Mouse (Mus musculus): ENCODE results near the gene Apod.

The Apod gene

DNA sequence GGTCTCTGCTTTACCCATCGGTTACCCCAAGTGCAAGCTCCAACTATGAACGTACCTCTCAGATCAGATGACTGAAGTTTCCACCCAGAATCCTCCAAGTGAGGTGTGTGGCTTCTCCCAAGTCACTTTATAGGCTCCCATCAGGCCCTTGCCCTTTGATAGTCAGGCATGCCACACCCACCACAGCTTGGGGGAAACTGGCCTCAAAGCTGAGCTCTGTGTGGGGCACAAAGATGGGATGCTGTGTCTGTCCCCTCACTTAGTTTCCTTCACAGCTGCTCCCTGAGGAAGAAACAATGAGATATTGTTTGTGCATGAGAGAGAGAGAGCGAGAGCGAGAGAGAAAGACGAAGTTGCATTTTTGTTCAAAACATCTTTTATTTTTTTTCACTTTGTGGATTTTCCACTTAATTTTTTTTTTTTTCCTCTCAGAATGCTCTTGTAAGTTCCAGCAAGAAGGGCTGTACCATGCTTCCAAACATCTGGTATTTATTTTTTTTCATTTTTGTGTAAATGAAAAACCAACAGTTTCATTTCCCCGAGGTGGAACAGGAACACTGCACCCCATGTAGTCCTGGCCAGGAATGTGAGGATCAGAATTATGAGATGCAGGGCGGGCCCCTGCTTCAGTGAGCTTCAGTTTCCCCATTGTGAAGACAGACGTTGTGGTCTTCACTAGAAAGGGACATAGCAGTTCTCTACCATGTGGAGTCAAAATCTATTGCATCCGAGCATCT lies at the start of gene Apod:
Gene Apod (minus strand): TSS at position 312 of the 737 bp plus-strand sequence.
- WGBS, result 60% methylated on average over 9 of the region's 9 CpGs

DNA sequence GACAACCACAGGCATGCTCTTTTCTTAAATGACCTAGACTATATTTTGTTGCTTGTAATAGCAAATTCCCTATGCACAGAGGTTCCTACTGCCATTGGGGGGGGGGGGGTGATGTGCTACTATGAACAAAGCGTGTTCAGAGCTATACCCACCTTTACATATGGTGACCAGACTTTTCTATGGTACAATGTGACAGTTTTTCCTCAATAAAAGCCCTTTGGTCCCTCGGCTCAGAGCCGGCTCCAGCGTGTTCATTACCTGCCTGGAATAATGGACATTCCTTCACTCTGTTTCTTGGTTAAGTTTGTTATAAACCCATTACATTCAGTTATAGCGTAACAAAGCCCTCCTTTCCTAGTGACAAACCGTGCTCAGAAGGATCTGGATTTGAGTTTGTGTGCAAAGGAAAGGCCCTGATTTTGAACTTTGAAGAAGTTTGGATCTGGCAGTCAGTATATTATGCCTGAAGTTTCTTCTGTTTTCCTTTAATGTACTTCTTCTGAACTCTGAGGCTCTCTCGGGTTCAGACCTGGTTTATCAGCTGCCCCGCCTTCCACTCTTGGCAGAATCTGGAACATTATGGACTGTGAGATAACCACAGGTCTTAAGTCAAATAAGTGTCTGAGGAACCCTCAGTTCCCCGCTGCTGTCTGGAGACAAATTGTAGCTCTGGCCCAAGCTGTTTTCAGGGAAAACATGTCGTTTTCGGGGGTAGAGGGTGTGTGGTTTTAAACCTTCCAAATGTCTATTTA lies 49.3 kb upstream of the Apod start:
- 86% methylated on average over 11 of the region's 11 CpGs for WGBS

DNA sequence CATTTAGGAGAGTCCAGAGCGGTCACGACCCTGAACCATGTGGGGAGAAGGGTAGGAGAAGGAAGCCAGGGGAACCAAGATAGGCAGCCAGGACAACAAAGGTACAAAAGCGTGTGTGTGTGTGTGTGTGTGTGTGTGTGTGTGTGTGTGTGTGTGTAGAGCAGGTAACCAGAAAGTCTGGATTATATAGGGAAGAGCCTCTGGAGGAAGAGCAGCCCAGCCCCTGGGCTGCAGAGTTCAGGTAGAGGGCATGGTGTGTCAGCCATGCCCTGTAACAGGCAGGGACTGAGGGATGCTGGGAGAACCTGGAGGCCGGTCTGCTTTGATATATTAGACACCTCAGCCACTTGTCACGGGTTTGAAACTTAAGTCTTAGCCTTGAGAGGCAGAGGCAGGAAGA lies 44.9 kb upstream of the Apod start:
- WGBS, result 88% methylated on average over 5 of the region's 5 CpGs

DNA sequence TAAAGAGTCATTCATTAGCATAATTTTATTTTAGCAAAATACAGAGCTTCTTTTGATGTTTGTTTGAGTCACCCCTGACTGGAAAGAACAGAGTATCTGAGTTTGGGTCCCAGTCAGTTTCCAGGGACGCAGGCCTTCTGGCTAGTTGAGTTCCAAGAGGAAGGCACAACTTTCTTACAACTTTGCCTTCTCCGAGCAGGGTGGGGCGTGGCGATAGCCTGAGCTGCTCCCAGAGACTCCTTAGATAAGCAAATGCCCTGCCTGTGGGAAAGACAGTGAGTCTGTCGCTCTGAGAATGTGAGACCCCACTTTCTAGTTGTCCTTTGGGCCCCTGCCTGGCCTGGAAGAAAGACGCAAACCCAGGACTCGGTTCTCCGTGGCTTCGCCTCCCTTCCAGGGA lies 44.4 kb upstream of the Apod start:
- WGBS, result 68% methylated on average over 9 of the region's 9 CpGs

DNA sequence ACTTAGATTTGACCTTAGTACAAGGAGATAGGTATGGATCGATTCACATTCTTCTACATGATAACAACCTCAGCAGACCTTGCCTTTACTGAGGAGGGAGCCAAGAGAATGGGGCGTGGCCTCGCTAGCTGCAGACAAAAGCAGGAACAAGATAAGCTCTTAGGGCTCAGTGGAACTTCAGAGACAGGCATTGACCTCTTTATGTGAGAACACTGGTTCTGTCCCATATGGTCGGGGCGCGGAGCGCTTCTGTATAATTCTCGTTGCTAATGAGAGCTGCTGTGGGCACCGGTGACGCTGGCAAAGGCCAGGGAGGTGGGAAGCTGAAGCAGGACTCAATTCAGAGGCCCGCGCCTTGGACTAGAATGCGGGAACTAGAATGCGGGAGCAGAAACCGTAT lies 44.0 kb upstream of the Apod start:
- 60% methylated on average over 15 of the region's 15 CpGs for WGBS

DNA sequence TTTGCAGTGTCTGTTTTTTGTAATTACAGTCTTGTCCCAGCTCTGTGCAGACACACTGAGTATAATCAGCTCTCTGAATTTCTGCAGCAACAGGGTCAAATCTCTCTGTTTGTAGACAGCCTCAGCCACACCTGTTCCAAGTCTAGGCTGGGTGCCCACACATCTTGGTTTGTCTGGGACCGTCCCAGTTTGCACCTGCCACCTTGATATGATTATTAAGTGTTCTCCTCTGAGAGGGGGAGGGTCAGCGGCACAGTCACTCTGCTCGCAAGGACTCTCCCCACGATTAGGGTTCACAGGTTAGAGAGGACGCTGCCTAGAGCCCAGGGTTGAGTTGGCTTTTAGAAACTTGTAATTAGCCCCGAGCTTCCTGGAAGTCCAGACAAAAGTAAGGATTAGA lies 41.3 kb upstream of the Apod start:
- 70% methylated on average over 6 of the region's 6 CpGs for WGBS

DNA sequence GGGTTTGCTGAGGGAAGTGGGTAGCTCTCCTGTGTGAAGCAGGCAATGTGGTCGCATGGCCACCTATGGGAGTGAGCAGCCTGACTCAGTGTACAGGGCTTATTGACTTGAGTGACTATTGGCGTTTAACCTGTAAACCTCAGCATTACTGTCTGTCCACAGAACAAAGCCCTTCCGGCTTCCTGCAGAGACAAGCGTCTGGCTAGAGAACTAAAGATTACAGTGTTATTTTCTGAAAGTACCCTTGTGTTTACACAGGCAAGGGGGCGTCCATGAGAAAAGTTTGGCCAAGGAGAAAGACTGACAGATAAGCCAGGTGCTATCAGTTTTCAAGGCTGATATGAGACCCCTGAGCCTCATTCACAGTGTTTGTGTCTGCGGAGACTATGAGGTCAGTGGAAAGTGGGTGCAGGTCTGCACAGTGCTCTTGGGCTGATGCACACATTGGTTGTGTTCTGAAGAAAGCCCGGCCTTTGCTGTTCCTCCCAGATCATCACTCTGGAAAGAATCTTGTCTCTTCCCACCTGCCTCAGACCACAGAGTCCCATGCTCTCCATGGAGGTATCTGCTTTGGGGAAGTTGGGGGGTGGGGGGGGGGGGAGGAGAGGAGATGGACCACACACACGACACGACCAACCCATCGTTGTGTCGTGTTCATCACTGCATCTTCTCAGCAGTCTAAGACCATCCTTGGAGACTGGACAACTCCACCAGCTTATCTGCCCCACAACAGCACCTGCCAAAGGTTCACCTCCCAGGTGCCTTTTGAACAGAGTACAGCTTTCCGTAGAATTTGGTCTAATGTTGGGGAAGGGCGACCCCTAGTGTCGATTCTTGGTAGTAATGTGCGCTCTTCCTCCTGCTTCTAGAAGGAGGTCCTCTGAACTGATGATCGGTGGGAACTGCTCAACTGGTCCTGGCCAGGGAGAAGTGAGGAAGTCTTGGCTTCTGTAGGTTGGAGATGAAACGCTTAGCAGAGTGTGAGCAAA lies 40.0 kb upstream of the Apod start:
- 24% methylated on average over 17 of the region's 17 CpGs for WGBS

DNA sequence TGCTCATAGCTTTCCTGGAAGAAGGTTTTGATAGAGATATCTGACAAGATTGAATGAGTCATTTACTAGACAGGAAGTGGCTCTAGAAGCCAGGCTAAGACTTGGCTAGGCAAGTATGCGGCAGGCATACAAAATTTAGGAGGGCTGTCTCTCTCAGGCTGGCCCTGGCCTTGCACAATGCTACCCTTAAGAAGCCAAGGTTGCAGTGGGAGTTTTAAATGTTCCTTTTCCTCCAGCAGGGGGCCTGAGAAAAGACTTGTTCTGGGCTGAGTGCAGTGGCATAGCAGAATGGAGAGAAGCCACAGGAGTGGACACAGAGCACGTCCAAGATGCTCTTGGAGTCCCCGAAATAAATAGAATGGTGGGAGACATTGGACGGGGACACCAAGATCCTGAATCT lies 38.4 kb upstream of the Apod start:
- 68% methylated on average over 4 of the region's 4 CpGs for WGBS

DNA sequence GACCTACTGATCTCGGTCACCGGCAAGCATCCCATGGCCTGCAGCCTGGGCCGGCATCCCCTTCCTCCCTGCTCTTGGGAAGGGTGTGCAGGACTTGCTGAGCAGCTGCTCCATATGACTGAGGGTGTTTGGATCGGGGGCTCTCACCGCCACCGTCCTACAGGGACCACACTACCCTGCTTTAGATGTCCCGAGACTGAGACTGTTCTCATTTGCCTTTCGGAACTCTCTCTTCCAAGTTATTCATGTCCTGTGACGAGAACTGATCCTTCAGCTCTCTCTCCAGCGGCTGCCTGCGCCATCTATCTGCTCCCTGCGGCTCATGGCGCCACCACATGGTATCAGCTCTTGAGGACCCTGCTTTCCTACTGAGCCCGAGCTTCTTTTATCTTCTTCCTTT lies 33.0 kb upstream of the Apod start:
- WGBS, result 5% methylated on average over 14 of the region's 14 CpGs

DNA sequence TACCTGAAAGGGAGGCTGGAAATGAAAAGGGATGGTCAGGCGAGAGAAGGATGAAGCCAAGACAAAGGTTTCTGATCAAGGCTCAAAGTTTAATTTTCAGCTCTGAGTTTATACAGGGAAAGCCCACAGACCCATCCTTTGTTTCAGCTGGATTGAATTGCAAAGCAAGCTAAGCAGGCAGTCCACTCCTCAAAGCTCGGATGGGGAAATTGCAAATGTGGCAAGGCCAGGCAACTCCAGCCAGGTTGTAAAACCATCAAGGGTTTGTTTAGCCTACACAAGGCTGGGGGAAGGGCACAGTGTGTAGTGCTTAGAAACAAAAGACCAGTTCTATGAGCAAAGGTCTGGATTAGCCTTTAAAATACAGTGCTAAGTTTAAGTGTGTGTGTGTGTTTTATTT lies 28.4 kb upstream of the Apod start:
- 68% methylated on average over 2 of the region's 2 CpGs for WGBS

DNA sequence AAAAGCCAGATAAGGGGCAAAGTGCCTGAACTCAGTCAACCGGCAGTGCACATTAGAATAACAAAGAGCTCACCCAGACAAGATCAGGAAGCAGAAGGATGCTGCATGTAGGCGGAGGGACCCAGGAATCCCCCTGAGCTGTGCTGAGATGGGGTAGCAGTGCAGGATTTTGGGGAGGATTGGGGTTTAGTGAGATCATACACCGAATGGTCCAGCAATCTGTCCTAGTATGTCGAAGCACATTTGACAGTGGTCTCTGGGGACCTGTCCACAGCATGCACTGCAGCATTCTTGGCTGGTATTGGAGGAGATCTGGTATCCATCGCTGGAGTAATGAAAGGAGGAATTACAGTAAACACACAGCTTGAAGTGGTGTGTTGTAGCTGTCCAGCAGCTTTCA lies 27.9 kb upstream of the Apod start:
- 62% methylated on average over 5 of the region's 5 CpGs for WGBS

DNA sequence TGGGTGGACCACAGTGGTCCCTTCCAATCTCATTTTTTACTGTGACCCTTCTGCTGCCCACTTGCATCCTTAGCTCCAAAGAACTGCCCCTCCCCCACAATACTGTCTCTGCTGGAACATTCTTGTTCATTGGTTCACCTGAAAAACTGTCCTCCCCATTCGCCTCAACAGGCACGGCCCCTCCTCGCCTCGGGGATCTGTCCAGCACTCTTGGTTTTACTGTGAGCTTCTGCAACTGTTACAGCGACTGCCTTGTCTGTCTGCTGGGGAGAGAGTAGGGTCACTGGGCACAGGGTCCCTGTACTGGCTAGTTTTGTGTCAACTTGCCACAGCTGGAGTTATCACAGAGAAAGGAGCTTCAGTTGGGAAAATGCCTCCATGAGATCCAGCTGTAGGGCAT lies 24.7 kb upstream of the Apod start:
- 75% methylated on average over 5 of the region's 5 CpGs for WGBS

DNA sequence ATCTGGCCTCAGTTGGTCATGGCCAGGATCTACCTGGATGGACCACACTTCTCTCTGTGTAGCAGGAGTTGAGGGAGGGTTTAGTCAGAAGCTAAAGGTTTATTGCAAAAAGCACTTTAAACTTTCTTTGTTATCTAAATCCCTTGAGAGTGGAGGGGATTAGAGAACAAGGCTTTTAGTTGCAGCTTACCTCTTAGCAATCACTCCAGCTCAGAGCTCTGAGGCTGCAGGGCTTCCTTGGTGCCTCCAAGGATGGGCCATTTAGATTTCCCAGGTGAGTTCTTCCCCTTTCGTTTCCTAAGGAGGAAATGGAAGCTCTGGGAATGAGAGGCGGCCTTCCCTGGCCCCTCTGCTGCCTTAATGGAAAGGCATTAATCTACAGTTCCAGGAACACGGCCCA lies 23.3 kb upstream of the Apod start:
- WGBS, result 74% methylated on average over 3 of the region's 3 CpGs

DNA sequence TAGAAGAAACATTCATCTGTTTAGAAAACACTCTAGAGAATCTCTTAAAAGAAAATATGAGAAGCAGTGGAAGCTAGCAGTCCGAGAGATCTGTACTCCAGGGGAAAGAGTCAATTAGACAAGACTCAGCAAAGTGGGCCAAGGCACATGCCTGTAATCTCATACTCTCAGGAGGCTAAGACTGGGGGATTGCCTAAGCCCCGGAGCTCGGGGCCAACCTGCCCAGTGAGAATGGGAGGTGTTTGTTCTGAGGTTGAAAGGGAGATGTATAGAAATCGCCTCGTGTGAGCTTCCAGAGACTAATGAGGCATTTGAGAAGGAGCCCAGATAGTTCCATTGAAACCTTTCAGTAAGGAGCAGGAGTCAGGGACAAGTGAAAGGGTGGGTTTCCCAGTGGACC lies 20.2 kb upstream of the Apod start:
- 60% methylated on average over 5 of the region's 5 CpGs for WGBS

DNA sequence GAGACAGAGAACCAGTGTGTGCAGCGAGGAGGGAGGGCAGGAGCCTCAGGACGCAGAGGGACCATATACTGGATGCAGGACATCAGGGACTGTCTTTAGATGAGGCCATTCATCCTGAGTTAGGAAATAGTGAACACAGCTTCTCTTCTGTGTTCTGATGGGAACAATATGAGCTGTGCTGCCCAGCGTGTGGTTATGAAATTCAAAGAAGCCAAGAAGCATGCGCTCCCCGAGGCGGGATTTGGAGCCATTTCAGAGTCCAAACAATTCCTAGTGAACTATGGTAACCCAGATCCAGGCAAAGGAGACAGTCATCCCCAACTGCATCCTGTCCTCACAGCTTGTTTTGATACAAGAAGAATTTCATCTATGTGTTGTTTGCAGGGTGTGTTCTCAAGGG lies 16.4 kb upstream of the Apod start:
- WGBS, result 65% methylated on average over 6 of the region's 6 CpGs

DNA sequence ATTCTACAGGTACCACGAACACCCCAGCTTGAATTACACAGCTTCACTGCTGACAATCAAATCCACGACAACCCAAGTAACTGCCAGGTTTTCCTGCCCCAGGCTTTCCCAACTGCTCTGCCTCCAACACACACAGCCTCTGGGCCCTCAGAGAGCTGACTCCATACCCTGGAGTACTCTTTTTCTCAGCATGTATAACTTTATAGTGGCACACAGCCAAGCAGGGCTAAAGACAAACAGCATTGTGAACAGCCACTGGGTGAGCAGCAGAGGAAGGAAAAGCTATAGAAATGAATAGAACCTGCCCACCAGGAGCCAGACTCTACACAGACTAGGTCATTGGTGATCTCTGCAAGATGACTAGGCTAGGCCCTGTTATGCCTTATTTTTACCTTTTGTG lies 15.1 kb upstream of the Apod start:
- 86% methylated on average over 2 of the region's 2 CpGs for WGBS

DNA sequence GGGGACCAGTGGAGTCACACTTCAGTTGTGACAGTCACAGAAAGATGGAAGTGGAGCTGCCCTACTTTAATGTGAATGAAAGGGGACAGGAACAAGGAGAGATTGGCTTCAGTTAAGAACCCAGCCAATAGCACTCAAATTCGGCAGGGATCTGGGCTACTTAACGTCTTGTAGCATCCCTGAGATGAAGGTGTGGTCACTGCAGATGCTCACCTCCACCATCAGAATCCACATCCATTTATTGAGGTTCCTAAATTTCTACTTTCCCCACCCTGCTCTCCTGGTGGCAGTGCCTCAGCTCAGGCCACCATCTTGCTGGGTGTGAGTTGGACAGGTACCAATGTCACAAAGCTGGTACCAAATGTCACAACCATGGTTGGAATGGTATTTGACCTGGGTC lies 13.3 kb upstream of the Apod start:
- WGBS, result 85% methylated on average over 2 of the region's 2 CpGs

DNA sequence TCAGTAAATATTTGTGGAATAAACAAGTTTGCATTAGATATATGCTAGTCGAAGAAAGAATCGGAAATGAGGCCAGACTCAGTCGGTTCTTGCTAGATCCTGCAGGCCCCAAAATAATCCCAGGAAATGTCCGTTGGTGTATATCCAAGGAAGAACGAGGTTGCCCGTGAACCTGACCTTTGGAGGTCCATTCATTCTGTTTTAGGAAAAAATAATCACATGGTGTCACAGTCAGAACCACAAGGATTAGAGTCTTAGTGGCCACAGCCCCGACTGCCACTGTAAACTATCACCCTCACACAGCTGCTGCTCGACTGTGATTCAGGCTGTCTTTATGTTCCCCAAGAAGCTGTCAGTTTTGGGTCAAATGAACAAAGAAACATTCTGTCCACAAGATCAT lies 12.8 kb upstream of the Apod start:
- 69% methylated on average over 8 of the region's 8 CpGs for WGBS

DNA sequence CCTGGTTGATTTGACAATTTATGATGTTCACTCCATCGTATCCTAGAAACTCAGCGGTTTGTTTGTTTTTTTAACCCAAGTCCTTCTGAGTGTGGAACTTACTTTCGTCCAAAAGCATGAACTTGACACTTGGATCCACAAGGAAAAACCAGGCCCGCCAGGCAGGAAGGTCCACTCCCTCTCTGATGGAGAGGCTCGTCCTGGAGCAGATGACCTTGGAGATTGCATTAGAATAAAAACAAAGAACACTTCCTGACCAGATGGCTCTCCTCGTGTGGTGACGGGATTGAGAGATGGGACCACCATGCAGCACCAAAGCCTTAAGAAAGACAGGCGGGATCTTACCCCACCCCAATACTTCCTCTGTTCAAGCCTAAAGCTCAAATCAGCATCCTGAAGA lies 12.1 kb upstream of the Apod start:
- 82% methylated on average over 8 of the region's 8 CpGs for WGBS

DNA sequence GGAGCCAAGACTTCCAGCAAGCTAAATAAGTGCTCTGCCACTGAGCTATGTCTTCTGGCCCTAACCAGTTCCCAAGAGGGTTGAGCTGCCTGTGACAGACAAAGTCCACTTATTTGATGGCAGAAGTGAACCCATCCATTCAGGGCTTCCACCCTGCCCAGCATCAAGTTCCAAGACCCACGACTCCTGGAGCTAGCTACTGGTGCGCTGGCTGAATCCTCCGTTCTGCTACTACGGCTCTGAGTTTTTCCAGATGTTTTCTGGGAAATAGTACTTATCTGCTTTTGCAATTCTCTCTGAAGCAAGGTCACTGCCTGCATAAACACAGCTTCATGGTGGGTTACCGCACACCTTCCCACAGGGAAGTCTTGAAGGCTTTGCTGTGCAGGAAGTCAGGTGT lies 11.4 kb upstream of the Apod start:
- WGBS, result 86% methylated on average over 5 of the region's 5 CpGs

DNA sequence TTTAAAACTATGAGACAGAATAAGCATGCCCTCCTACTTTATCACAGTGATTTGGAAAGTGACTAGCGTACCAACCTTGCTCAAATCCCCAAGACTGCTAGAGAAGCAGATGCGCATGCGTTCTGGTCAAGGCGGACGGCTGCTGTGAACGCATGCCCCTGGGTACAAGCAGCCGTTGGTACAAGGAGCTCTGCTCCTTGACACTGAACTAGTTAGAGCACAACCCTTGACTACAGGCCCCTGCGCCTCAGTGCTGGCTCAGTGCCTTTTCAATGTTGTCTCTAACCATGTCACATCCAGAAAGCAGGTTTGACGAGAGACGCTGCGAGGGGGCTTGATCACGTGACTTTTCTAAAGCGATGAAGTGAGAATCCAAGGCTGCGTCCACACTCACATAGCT lies 10.5 kb upstream of the Apod start:
- WGBS, result 98% methylated on average over 14 of the region's 14 CpGs

DNA sequence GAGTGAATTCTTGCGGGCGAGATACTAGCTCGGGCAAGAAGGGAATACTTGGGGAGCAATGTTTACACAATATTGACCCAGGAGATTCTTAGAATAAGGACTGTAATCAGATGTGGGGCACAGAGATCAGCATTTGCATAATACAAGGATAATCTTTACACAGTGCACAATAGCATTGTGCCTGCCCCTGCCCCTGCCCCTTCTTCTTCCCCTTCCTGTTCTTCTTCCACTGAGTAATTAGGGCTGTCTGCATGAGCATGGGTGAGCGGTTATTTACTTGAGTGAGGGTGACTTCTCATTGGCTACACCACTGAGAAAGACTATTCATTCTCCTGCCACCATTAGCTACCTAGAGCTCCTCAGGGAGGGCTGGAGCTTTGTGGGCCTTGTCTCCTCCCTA lies 6.9 kb upstream of the Apod start:
- 78% methylated on average over 4 of the region's 4 CpGs for WGBS

All from cerebral cortex, adult 2 months (tissue).